Mouse (Mus musculus): ENCODE data around the gene Serpine2. TPM values are rescaled to one million over a fixed set of nuclear protein-coding genes. Genes with fewer than 3 reads are reported as not detected.

Gene Serpine2
- total and polyA plus RNA-seq, 3 experiments, result not detected

DNA sequence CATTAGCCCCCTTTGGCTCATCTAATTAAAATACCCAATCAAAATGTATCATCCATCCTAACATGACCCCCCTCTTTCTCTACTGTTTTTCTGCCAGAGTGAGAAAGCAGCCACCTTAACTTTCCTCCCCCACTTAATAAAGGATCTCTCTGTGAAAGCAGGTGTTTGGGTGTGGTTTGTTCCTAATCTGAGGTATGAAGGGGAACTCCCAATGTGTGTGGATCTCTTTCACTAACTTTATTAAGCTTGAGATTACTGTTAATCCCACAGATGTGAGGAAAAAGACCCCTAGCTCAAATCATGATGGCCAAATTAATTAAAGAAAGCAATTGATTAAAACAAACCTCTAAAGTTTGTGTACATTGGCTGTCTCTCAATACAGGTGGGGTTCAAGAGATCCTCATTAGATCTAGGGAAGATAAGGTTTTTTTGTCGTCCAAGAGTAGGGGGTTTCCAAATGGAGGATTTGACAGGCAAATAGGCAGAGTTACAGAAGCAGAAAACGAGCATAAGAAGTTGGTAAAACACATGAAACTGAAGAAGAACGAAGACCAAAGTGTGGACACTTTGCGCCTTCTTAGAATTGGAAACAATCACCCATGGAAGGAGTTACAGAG is 86.7 kb downstream of the Serpine2 start:
- Histone ChIP-seq H3K27ac (ENCODE audit: control insufficient read depth, low read depth, low read length) (no peak overlapping the region), H3K4me1 (ENCODE audit: control insufficient read depth in 1 of 2, insufficient read depth in 2 of 2, low read length in 2 of 2) (peaks cover 0 to 1% of the 10 kb centered on the region in 2 experiments; a peak in 1 of 4 replicates), H3K36me3 (ENCODE audit: control insufficient read depth in 1 of 2, insufficient read depth in 2 of 2, low read length in 2 of 2) (peaks cover 0 to 9% of the 10 kb centered on the region in 2 experiments; a peak in 2 of 4 replicates), H3K4me3 (ENCODE audit: control insufficient read depth in 1 of 2, insufficient read depth in 1 of 2, low read depth in 2 of 2, low read length in 2 of 2) (no peak overlapping the region), H3K27me3 (ENCODE audit: control insufficient read depth in 1 of 2, insufficient read depth in 2 of 2, low read length in 2 of 2) (no peaks in the 10 kb centered on the region), H3K79me2 (ENCODE audit: control insufficient read depth, insufficient read depth, low read length, poor library complexity) (peaks cover 13% of the 10 kb centered on the region), H3K9ac (ENCODE audit: control insufficient read depth, low read depth, low read length, poor library complexity, severe bottlenecking) (no peak overlapping the region), H3K9me3 (replicated peaks; ENCODE audit: insufficient read depth, low read length) (no peaks in the 10 kb centered on the region)
- no peak for TF ChIP-seq USF1 (IDR thresholded peaks at IDR 0.05; ENCODE audit: low read depth, low read length)
- TF ChIP-seq CTCF (IDR thresholded peaks at IDR 0.05 in 2 of 3, conservative IDR thresholded peaks at IDR 0.05 in 1 of 3; ENCODE audit: control insufficient read depth in 1 of 3, insufficient read depth in 1 of 3, low read depth in 2 of 3, low read length in 3 of 3, poor library complexity in 1 of 3, severe bottlenecking in 1 of 3), result no peak
- DNase-seq (ENCODE audit: low read depth, low spot score), result no peak

DNA sequence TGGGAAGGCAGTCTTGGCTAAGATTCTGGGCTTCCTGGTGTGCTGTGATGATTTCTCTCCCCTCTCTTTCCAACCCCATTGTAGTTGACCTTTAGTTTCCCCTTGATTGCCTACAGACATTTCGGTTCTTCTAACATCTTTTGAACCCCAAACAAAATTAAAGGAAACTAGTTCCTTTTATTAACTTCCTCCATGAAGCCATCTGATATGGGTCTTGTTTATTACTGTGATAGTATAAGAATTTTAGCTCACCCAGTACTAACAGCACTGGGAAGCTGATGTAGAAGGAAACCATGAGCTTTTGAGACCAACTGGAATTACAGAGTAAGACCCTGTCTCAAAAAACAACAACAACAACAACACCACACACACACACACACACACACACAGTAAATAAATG is 92.7 kb downstream of the Serpine2 start:
- peak overlapping the region in 1 of 2 experiments; percentile 31; a peak in 2 of 4 replicates for H3K4me3 ChIP-seq (ENCODE audit: control insufficient read depth in 1 of 2, insufficient read depth in 1 of 2, low read depth in 2 of 2, low read length in 2 of 2)
- no peak for TF ChIP-seq ZC3H11A (IDR thresholded peaks at IDR 0.05; ENCODE audit: low read depth, low read length)
- TF ChIP-seq GATA1 (IDR thresholded peaks at IDR 0.05; ENCODE audit: low read depth, low read length), result peak; percentile 51
- peak overlapping the region; percentile 27; the same call in 1 of the 2 replicates for H3K9ac ChIP-seq (ENCODE audit: control insufficient read depth, low read depth, low read length, poor library complexity, severe bottlenecking)
- no peak overlapping the region for H3K27ac ChIP-seq (ENCODE audit: control insufficient read depth, low read depth, low read length)
- peaks cover 4 to 5% of the 10 kb centered on the region in 2 experiments; a peak in 2 of 4 replicates for H3K4me1 ChIP-seq (ENCODE audit: control insufficient read depth in 1 of 2, insufficient read depth in 2 of 2, low read length in 2 of 2)
- no peaks in the 10 kb centered on the region for H3K79me2 ChIP-seq (ENCODE audit: control insufficient read depth, insufficient read depth, low read length, poor library complexity)
- no peaks in the 10 kb centered on the region for H3K9me3 ChIP-seq (replicated peaks; ENCODE audit: insufficient read depth, low read length)
- no peaks in the 10 kb centered on the region for H3K27me3 ChIP-seq (ENCODE audit: control insufficient read depth in 1 of 2, insufficient read depth in 2 of 2, low read length in 2 of 2)
- peaks cover 0 to 8% of the 10 kb centered on the region in 2 experiments; a peak in 2 of 4 replicates for H3K36me3 ChIP-seq (ENCODE audit: control insufficient read depth in 1 of 2, insufficient read depth in 2 of 2, low read length in 2 of 2)
- DNase-seq (ENCODE audit: low read depth, low spot score), result peak; percentile 23

DNA sequence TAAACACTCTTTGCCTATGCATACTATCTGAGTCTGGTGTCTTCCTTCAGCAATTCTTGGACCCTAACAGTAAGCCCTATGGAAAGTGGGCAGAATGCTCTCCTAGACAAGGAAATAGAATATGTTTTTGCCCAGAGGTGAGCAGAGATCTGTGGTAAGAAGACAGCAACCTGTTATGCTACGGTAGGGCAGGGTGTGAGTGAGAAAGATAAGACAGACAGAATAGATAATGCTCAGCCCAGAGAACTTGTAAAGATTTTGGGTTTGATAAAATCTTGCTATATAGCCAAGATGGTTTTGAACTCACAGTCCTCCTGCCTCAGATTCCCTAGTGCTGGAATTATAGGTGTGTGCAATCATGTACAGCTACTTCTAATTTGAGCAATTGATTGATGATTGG is 96.5 kb downstream of the Serpine2 start:
- H3K36me3 ChIP-seq (ENCODE audit: control insufficient read depth in 1 of 2, insufficient read depth in 2 of 2, low read length in 2 of 2), result peaks cover 0 to 21% of the 10 kb centered on the region in 2 experiments; a peak in 2 of 4 replicates
- no peak overlapping the region for H3K9ac ChIP-seq (ENCODE audit: control insufficient read depth, low read depth, low read length, poor library complexity, severe bottlenecking)
- DNase-seq (ENCODE audit: low read depth, low spot score), result no peak
- no peak for TF ChIP-seq RAD21 (IDR thresholded peaks at IDR 0.05; ENCODE audit: low read depth, low read length)
- TF ChIP-seq POLR2AphosphoS5 (IDR thresholded peaks at IDR 0.05; ENCODE audit: borderline replicate concordance, low read depth, low read length), result no peak
- no peak for TF ChIP-seq TAL1 (IDR thresholded peaks at IDR 0.05; ENCODE audit: low read length)
- TF ChIP-seq GATA1 (IDR thresholded peaks at IDR 0.05; ENCODE audit: low read depth, low read length), result peak; percentile 69
- no peak for TF ChIP-seq USF1 (IDR thresholded peaks at IDR 0.05; ENCODE audit: low read depth, low read length)
- no peak for TF ChIP-seq MYB (IDR thresholded peaks at IDR 0.05; ENCODE audit: low read depth, low read length)
- TF ChIP-seq RCOR1 (IDR thresholded peaks at IDR 0.05; ENCODE audit: low read depth, low read length), result peak; percentile 39; the same call in 1 of the 2 replicates
- TF ChIP-seq EP300 (IDR thresholded peaks at IDR 0.05; ENCODE audit: low read depth in 1 of 2, low read length in 2 of 2), result 0 out of 4 replicates have a peak, but pooled peaks have one; percentile 11 to 20
- no peak for TF ChIP-seq ZC3H11A (IDR thresholded peaks at IDR 0.05; ENCODE audit: low read depth, low read length)
- TF ChIP-seq ZNF384 (IDR thresholded peaks at IDR 0.05; ENCODE audit: low read depth, low read length), result no peak
- TF ChIP-seq E2F4 (IDR thresholded peaks at IDR 0.05; ENCODE audit: borderline replicate concordance, low read depth, low read length), result no peak
- no peak for TF ChIP-seq TBP (IDR thresholded peaks at IDR 0.05; ENCODE audit: low read depth, low read length)
- TF ChIP-seq MYC (IDR thresholded peaks at IDR 0.05; ENCODE audit: low read depth, low read length), result no peak
- TF ChIP-seq ETS1 (IDR thresholded peaks at IDR 0.05; ENCODE audit: low read depth, low read length), result 0 out of 2 replicates have a peak, but pooled peaks have one; percentile 9
- TF ChIP-seq JUND (IDR thresholded peaks at IDR 0.05; ENCODE audit: low read depth, low read length), result no peak
- TF ChIP-seq TCF12 (IDR thresholded peaks at IDR 0.05; ENCODE audit: low read depth, low read length), result 0 out of 2 replicates have a peak, but pooled peaks have one; percentile 53
- TF ChIP-seq NELFE (IDR thresholded peaks at IDR 0.05; ENCODE audit: low read depth, low read length), result no peak
- no peak for TF ChIP-seq USF2 (IDR thresholded peaks at IDR 0.05; ENCODE audit: borderline replicate concordance in 1 of 2, insufficient read depth in 1 of 2, low read depth in 1 of 2, low read length in 2 of 2)
- no peak overlapping the region for H3K4me3 ChIP-seq (ENCODE audit: control insufficient read depth in 1 of 2, insufficient read depth in 1 of 2, low read depth in 2 of 2, low read length in 2 of 2)
- H3K27ac ChIP-seq (ENCODE audit: control insufficient read depth, low read depth, low read length), result no peak overlapping the region
- no peaks in the 10 kb centered on the region for H3K9me3 ChIP-seq (replicated peaks; ENCODE audit: insufficient read depth, low read length)
- no peaks in the 10 kb centered on the region for H3K27me3 ChIP-seq (ENCODE audit: control insufficient read depth in 1 of 2, insufficient read depth in 2 of 2, low read length in 2 of 2)
- H3K4me1 ChIP-seq (ENCODE audit: control insufficient read depth in 1 of 2, insufficient read depth in 2 of 2, low read length in 2 of 2), result peaks cover 7 to 14% of the 10 kb centered on the region in 2 experiments
- peaks cover 12% of the 10 kb centered on the region for H3K79me2 ChIP-seq (ENCODE audit: control insufficient read depth, insufficient read depth, low read length, poor library complexity)

All from MEL (cell line).